Mouse (Mus musculus) kidney, postnatal 0 days (tissue): ENCODE results near the gene Grm1. TPM values are rescaled to one million over a fixed set of nuclear protein-coding genes. Genes with fewer than 3 reads are reported as not detected.
"Not testable (repeated sequence)": the region's sequence is repeated elsewhere in the genome, so short reads cannot be mapped to it uniquely, and the experiment has no call there.

Experiments
- ATAC-seq: fragments of 200-750 bp; cut with Nextera tagmentation; replicated peaks from 2 replicates; pipeline ENCODE4 v1.8.0; 2017; ENCODE audit warnings: low read depth, moderate number of reproducible peaks, moderate TSS enrichment, moderate library complexity; ENCODE audit not compliant: low FRiP score
- DNase-seq: peaks from one replicate; pipeline ENCODE4 v3.0.0-alpha.2; 2016; ENCODE audit warnings: low spot score
- H3K27ac ChIP-seq: fragments of 300-500 bp; sonication (generic); 2 replicates; pipeline ENCODE4 v1.5.1; 2014; ENCODE audit warnings: mild to moderate bottlenecking
- H3K27me3 ChIP-seq: fragments of 300-500 bp; sonication (generic); 2 replicates; pipeline ENCODE4 v1.6.1; 2014; ENCODE audit warnings: low read length, mixed read lengths; ENCODE audit not compliant: insufficient read depth
- H3K36me3 ChIP-seq: fragments of 300-500 bp; sonication (generic); 2 replicates; pipeline ENCODE4 v1.6.1; 2014; ENCODE audit warnings: low read length, mixed read lengths; ENCODE audit not compliant: insufficient read depth
- H3K4me1 ChIP-seq: fragments of 300-500 bp; sonication (generic); replicated peaks from 2 replicates; pipeline ENCODE4 v1.6.1; 2014; ENCODE audit warnings: antibody characterized with exemption, low read length, mixed read lengths; ENCODE audit not compliant: insufficient read depth
- H3K4me2 ChIP-seq: fragments of 300-500 bp; sonication (generic); 2 replicates; pipeline ENCODE4 v1.6.1; 2014; ENCODE audit warnings: mild to moderate bottlenecking, low read length, moderate library complexity, mixed read lengths
- H3K4me3 ChIP-seq: fragments of 300-500 bp; sonication (generic); replicated peaks from 2 replicates; pipeline ENCODE4 v1.5.1; 2014; ENCODE audit warnings: low read depth, low read length
- H3K9ac ChIP-seq: fragments of 300-500 bp; sonication (generic); 2 replicates; pipeline ENCODE4 v1.6.1; 2014; ENCODE audit warnings: low read depth, low read length
- H3K9me3 ChIP-seq: fragments of 300-500 bp; sonication (generic); replicated peaks from 2 replicates; pipeline ENCODE4 v1.6.1; 2016; ENCODE audit warnings: low read length, inconsistent platforms, mixed read lengths
- CTCF ChIP-seq: IDR thresholded peaks from 2 replicates; pipeline ENCODE4 v1.5.1; 2016; ENCODE audit warnings: antibody characterized with exemption, low read depth, mild to moderate bottlenecking, moderate library complexity
- WGBS: fragments of 180-500 bp; shearing (Covaris S2); extraction: QIAGEN DNeasy Blood & Tissue Kit; methylation state at CpG from one replicate; pipeline ENCODE4 v1.1.7; 2014; 5-methylcytosine and 5-hydroxymethylcytosine counted together
- polyA plus RNA-seq: library from polyadenylated mRNA; unstranded; fragments of >200 nt; fragmentation: Nextera tagmentation; extraction: Ambion mirVana; gene quantifications from 2 replicates; pipeline ENCODE4 v1.2.1, GENCODE M21; 2015

The Grm1 gene
- polyA plus RNA-seq, 1 experiment from 2014 or later: not detected

GRCm38 (mm10) chr10:11079506-11079905 is 2.6 kb downstream of the Grm1 start:
- H3K4me2 ChIP-seq: no peak overlapping the region
- H3K27ac ChIP-seq: no peak overlapping the region
- peaks cover 22% of the 10 kb centered on the region for H3K27me3 ChIP-seq
- H3K4me3 ChIP-seq: no peak overlapping the region
- H3K9me3 ChIP-seq: no peaks in the 10 kb centered on the region
- WGBS: 77% methylated on average over 8 of the region's 8 CpGs
- no peaks in the 10 kb centered on the region for H3K4me1 ChIP-seq
- H3K9ac ChIP-seq: no peak overlapping the region
- DNase-seq: no peak
- no peaks in the 10 kb centered on the region for H3K36me3 ChIP-seq
- no peak for ATAC-seq
- no peak for TF ChIP-seq CTCF

GRCm38 (mm10) chr10:11065136-11065535 is 17.0 kb downstream of the Grm1 start:
- DNase-seq (no peak), ATAC-seq (no peak)
- WGBS: 70% methylated on average over 2 of the region's 2 CpGs
- TF ChIP-seq CTCF: no peak
- Histone ChIP-seq H3K36me3 (no peaks in the 10 kb centered on the region), H3K4me1 (no peaks in the 10 kb centered on the region), H3K9me3 (no peaks in the 10 kb centered on the region), H3K9ac (no peak overlapping the region), H3K4me2 (no peak overlapping the region), H3K4me3 (no peak overlapping the region), H3K27ac (no peak overlapping the region), H3K27me3 (no peaks in the 10 kb centered on the region)

- no peak for ATAC-seq
- H3K9ac ChIP-seq: no peak overlapping the region
- DNase-seq: no peak
- H3K4me1 ChIP-seq: no peaks in the 10 kb centered on the region
- no peak overlapping the region for H3K27ac ChIP-seq
- TF ChIP-seq CTCF: no peak
- no peak overlapping the region for H3K4me2 ChIP-seq
- no peaks in the 10 kb centered on the region for H3K9me3 ChIP-seq
- H3K36me3 ChIP-seq: no peaks in the 10 kb centered on the region
- 64% methylated on average over 10 of the region's 10 CpGs for WGBS
- H3K27me3 ChIP-seq: no peaks in the 10 kb centered on the region
- no peak overlapping the region for H3K4me3 ChIP-seq
Measured at GRCm38 (mm10) chr10:11061318-11062071, 20.7 kb downstream of the Grm1 start.

GRCm38 (mm10) chr10:11049361-11049760 is 32.8 kb downstream of the Grm1 start:
- 65% methylated on average over 7 of the region's 7 CpGs for WGBS
- H3K9ac ChIP-seq: no peak overlapping the region
- no peak for ATAC-seq

GRCm38 (mm10) chr10:11045421-11045820 is 36.7 kb downstream of the Grm1 start:
- not testable (repeated sequence) for H3K9ac ChIP-seq, H3K4me1 ChIP-seq, H3K9me3 ChIP-seq, H3K27me3 ChIP-seq, H3K27ac ChIP-seq, H3K36me3 ChIP-seq, DNase-seq, H3K4me2 ChIP-seq, H3K4me3 ChIP-seq, ATAC-seq
- WGBS: 64% methylated on average over 13 of the region's 13 CpGs

More at GRCm38 (mm10) chr10:11049361-11049760, 32.8 kb downstream of the Grm1 start:
- DNase-seq: no peak
- H3K36me3 ChIP-seq: no peaks in the 10 kb centered on the region
- no peak overlapping the region for H3K4me3 ChIP-seq
- no peaks in the 10 kb centered on the region for H3K4me1 ChIP-seq
- H3K27ac ChIP-seq: no peak overlapping the region
- TF ChIP-seq CTCF: no peak
- no peak overlapping the region for H3K4me2 ChIP-seq
- no peaks in the 10 kb centered on the region for H3K27me3 ChIP-seq
- no peaks in the 10 kb centered on the region for H3K9me3 ChIP-seq

GRCm38 (mm10) chr10:11044455-11045106 is 37.6 kb downstream of the Grm1 start:
- 91% methylated on average over 1 of the region's 1 CpGs for WGBS
- no peaks in the 10 kb centered on the region for H3K36me3 ChIP-seq
- no peaks in the 10 kb centered on the region for H3K4me1 ChIP-seq

More at GRCm38 (mm10) chr10:11044455-11045106, 37.6 kb downstream of the Grm1 start:
- no peaks in the 10 kb centered on the region for H3K27me3 ChIP-seq
- no peak for DNase-seq
- no peak overlapping the region for H3K9ac ChIP-seq
- ATAC-seq: no peak
- H3K9me3 ChIP-seq: no peaks in the 10 kb centered on the region
- no peak overlapping the region for H3K4me2 ChIP-seq
- no peak overlapping the region for H3K4me3 ChIP-seq
- H3K27ac ChIP-seq: no peak overlapping the region
- no peak for TF ChIP-seq CTCF
